Mouse (Mus musculus): Measurements from ENCODE around the gene Ift74.

The Ift74 gene

DNA sequence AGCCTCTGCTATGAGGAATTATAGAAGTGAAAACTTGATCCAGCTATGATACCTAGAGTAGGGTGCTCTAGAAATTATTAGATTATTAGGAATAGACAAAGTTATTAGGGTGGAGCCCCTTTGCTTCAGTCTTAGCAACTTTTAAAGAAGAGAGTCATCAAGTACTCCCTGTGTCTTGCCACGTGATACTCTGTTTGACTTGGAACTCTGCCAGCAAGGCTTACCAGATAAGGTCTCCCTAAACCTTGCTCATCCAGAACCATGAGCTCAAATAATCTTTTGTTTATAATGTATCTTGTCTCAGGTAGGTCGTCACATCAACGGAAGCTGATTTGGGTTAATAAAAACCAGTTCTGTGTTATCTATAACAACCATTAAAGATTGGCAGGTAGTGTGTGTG is 82.1 kb downstream of the Ift74 start:
- DNase-seq, result no peak

GRCm38 (mm10) chr4:94711002-94711401 is 96.7 kb downstream of the Ift74 start:
- no peak for DNase-seq

DNA sequence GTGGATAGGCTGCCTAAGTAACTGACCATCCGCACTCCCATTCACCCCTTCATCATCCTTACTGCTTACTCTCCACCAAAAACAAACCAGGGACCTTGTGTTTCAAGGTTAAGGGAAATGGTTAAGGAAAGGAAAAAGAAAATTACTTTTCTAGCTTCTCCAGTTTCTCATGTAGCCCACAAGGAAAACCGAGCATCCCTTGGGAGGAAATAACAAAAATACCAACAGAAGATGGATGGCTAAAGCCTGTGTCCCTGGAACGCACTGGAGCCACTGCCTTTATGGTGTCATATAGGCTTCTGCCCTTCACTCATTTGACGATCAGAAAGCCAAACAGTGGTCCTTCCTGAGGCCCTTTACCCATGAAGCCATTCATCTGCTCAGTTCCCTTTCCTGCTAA is 97.1 kb downstream of the Ift74 start:
- no peak for DNase-seq

- no peak for DNase-seq
Observed at GRCm38 (mm10) chr4:94713741-94714140, 99.5 kb downstream of the Ift74 start.

DNA sequence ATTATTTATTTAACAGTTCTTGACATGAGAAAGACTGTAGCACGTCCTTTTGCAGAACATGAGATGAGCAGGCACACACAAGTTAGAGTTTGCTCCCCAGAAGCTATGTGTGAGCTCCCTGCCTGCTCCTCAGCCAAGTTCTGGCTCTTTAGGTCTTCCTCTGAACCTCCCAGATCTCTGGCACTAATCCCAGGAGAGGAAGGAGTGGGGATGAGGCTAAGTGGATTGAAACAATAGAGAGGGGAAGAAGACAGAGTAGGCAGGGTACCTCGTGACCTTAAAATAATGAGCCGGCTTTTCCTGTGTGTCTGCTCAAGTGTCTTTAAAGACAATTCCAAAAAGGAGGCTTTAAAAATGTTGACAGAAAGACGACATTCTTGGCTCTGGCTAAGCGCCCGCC is 100.9 kb downstream of the Ift74 start:
- DNase-seq, result no peak

GRCm38 (mm10) chr4:94725799-94726198 is 111.5 kb downstream of the Ift74 start:
- DNase-seq, result no peak

DNA sequence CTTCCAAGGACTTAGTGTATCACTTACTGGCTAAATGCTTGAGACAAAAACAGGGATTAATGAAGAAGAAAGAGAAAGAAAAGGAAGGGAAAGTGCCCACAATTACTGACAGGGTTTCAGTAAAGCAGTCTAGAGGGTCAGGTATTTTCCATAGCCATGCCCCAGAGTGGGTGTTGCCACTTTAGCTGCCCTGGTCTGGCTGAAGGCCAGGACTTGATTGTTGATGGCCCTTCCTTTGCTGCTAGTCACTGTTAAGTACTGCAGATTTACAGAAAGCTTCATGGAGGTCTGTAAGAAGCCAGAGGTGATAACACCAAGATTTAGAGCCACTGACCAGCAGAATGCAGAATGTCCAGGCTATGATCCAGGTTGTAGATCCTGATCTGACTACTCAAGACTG is 118.4 kb downstream of the Ift74 start:
- no peak for DNase-seq

DNA sequence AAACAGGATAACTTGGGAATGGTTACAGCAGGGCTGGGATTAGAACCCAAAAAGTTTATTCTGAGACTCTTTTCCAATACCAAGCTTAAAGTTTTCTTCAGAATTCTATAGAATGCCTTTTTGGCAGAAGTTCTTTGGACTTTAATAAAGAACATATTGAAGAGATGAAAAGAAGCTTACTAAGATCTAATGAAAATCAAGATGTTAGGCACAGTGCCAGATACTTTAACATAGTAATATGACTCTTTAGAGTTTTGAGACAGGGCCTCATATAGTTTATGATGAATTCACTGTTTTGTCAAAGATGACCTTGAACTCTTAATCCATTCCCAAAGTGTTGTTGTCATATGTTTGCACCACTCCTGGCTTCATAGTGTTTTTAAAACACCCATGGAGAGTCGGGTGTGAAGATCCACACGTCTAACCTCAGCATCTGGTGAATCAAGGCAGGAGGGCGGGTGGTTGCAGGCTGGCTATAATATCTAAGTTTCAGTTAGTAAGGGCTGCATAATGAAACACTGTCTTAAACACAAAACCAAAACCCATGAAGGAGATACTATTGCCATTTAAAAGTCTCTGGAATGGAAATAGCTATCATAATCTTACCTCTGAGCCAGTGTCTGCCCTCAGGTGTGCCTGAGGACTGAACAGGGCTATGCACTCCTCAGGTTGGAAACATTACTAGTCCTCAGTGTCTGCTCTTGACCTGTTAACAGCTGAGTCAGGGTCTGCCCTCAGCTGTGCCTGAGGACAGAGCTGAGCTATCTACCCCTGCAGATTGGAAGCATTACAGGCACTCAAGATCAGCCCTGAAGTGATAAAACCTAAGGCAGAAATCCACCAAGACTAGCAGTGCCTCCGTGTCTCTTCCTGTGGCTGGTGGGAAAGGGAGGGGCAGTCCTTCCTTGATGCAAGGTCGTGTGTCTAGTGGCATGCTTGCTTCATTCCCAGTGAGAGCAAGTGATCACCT is 123.3 kb downstream of the Ift74 start:
- DNase-seq, result no peak

- DNase-seq, result no peak
Observed at GRCm38 (mm10) chr4:94738838-94739731, 124.8 kb downstream of the Ift74 start, which contains the start of gene Tek. Tek (plus strand) TSS chr4:94739289.

DNA sequence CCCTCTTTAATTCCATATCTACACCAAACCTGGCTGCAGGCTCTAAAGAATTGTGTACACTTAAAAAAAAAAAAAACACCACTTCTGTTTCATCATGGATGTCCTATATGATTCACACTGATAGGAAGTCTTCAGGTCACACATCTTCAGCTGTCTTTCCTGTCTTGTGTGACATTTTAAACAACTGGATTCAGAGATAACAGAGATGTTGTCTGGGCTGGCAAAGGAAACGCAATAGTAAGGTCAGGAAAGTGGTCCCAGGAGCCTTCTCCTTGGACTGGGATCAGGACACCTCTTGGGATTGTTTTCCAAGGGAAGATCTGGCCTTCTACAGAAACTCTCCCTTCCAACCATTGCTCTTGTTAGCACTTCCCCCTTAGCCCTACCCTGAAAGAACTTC is 127.5 kb downstream of the Ift74 start:
- DNase-seq, result no peak

Measured in right cerebral cortex, adult 18-20 months (tissue).